ENCODE assay signal across 17 mouse cellular contexts in genomic region chr7:34268463-34268862, GRCm38 (mm10). TPM values are rescaled to one million over a fixed set of nuclear protein-coding genes. Genes with fewer than 3 reads are reported as not detected.
DNase-seq lines count a peak whose midpoint lies in the region; ATAC-seq and TF ChIP-seq lines count a peak whose summit lies in the region.
"Had no signal": no experiment of that assay in that cellular context is flagged by ENCODE, and none has a peak within 500 bp of the region (broad histone marks: within the 10 kb centered on the region; RNA-seq: fewer than 3 reads in every experiment).

No protein-coding gene starts in this region.

- WGBS in heart, postnatal 0 days = 41% methylated on average over 1 of the region's 1 CpGs
- WGBS in embryonic facial prominence, embryonic 12.5 days = 39% methylated on average over 1 of the region's 1 CpGs

- TF ChIP-seq EP300 in heart, postnatal 0 days (IDR thresholded peaks at IDR 0.05; ENCODE audit: low read depth) = no peak

- no peaks in the 10 kb centered on the region for H3K27me3 ChIP-seq in heart, postnatal 0 days (ENCODE audit: control insufficient read depth, insufficient read depth, low read length)
- H3K27me3 ChIP-seq in C2C12 (ENCODE audit: control insufficient read depth, insufficient read depth, insufficient read length) = no peaks in the 10 kb centered on the region
- no peaks in the 10 kb centered on the region for H3K27me3 ChIP-seq in embryonic facial prominence, embryonic 12.5 days
- H3K27me3 ChIP-seq: hindbrain, embryonic 15.5 days; liver, embryonic 12.5 days; neural tube, embryonic 13.5 days had no signal

- H3ac ChIP-seq in C2C12 (ENCODE audit: control insufficient read depth, insufficient read length, low read depth) = no peak overlapping the region

- peaks cover 34% of the 10 kb centered on the region for H3K4me1 ChIP-seq in heart, postnatal 0 days (ENCODE audit: control insufficient read depth, insufficient read depth)
- H3K4me1 ChIP-seq in embryonic facial prominence, embryonic 12.5 days = peaks cover 11% of the 10 kb centered on the region; the same call in 1 of the 2 replicates

- intact Hi-C loops in heart, postnatal 10 days (cut with DNase I) = loop anchor here (2.0 kb wide), 1 partner anchor 34 kb away; no protein-coding TSS in a partner anchor

- TF ChIP-seq CTCF in heart, postnatal 0 days (IDR thresholded peaks at IDR 0.05; ENCODE audit: low read depth) = no peak
- no peak for TF ChIP-seq CTCF in C2C12 (IDR thresholded peaks at IDR 0.05; ENCODE audit: control insufficient read depth, insufficient read depth, insufficient read length)

- peaks cover 1% of the 10 kb centered on the region for H3K36me3 ChIP-seq in heart, postnatal 0 days (replicated peaks; ENCODE audit: control insufficient read depth, insufficient read depth, low read length)
- peaks cover 1% of the 10 kb centered on the region for H3K36me3 ChIP-seq in C2C12 (ENCODE audit: control insufficient read depth, insufficient read depth)
- H3K36me3 ChIP-seq in embryonic facial prominence, embryonic 12.5 days = no peaks in the 10 kb centered on the region
- H3K36me3 ChIP-seq: hindbrain, embryonic 15.5 days; neural tube, embryonic 13.5 days had no signal

- no peaks in the 10 kb centered on the region for H3K9me3 ChIP-seq in heart, postnatal 0 days (replicated peaks; ENCODE audit: control insufficient read depth, low read length)
- H3K9me3 ChIP-seq in embryonic facial prominence, embryonic 12.5 days = no peaks in the 10 kb centered on the region
- H3K9me3 ChIP-seq: hindbrain, embryonic 15.5 days; liver, embryonic 12.5 days; neural tube, embryonic 13.5 days had no signal

- peak overlapping the region; percentile 78 for H3K27ac ChIP-seq in heart, postnatal 0 days (ENCODE audit: low read depth)
- H3K27ac ChIP-seq in embryonic facial prominence, embryonic 12.5 days = peak overlapping the region; percentile 67; the same call in 1 of the 2 replicates
- H3K27ac ChIP-seq: hindbrain, embryonic 15.5 days; liver, embryonic 12.5 days; neural tube, embryonic 13.5 days had no signal

- DNase-seq in heart, postnatal 0 days (ENCODE audit: low spot score) = peak; percentile 25
- no peak for DNase-seq in heart, postnatal 10 days
- DNase-seq in 3T3-L1 (ENCODE audit: low read depth, low spot score) = peak; percentile 77
- DNase-seq: adrenal gland, postnatal 10 days; cerebellum, postnatal 10 days; gastrocnemius, postnatal 25 days; kidney, adult 11 months; thymus, postnatal 14 days had no signal

- peaks cover 76% of the 10 kb centered on the region for H3K79me2 ChIP-seq in C2C12 (ENCODE audit: control insufficient read depth, insufficient read depth)

- H3K4me2 ChIP-seq in heart, postnatal 0 days (ENCODE audit: low read depth, low read length) = no peak overlapping the region
- H3K4me2 ChIP-seq in embryonic facial prominence, embryonic 12.5 days (replicated peaks) = no peak overlapping the region
- H3K4me2 ChIP-seq: hindbrain, embryonic 15.5 days; liver, embryonic 12.5 days; neural tube, embryonic 13.5 days had no signal

- ATAC-seq in heart, postnatal 0 days (ENCODE audit: insufficient read depth, low read depth) = no peak
- ATAC-seq in embryonic facial prominence, embryonic 12.5 days (ENCODE audit: insufficient number of reproducible peaks, insufficient read depth, low FRiP score, low TSS enrichment) = no peak
- ATAC-seq in megakaryocyte progenitor cell, adult 5-6 weeks (replicated peaks; ENCODE audit: poor library complexity) = no peak
- ATAC-seq in megakaryocyte-erythroid progenitor cell, adult 5-6 weeks (replicated peaks; ENCODE audit: low FRiP score, low TSS enrichment, poor library complexity, severe bottlenecking) = no peak
- ATAC-seq: forebrain, embryonic 16.5 days; liver, embryonic 12.5 days had no signal

- H3K4me3 ChIP-seq in heart, postnatal 0 days (ENCODE audit: low read depth, low read length) = no peak overlapping the region
- H3K4me3 ChIP-seq in C2C12 (ENCODE audit: insufficient read depth, poor library complexity, severe bottlenecking) = no peak overlapping the region
- no peak overlapping the region for H3K4me3 ChIP-seq in embryonic facial prominence, embryonic 12.5 days
- H3K4me3 ChIP-seq: hindbrain, embryonic 15.5 days; liver, embryonic 12.5 days; neural tube, embryonic 13.5 days had no signal

- H3K79me3 ChIP-seq in C2C12 (ENCODE audit: low read depth) = peaks cover 24% of the 10 kb centered on the region

- H3K9ac ChIP-seq in heart, postnatal 0 days (replicated peaks; ENCODE audit: low read depth, low read length) = no peak overlapping the region
- H3K9ac ChIP-seq in embryonic facial prominence, embryonic 12.5 days = no peak overlapping the region
- H3K9ac ChIP-seq: hindbrain, embryonic 15.5 days; liver, embryonic 12.5 days; neural tube, embryonic 13.5 days had no signal

TF ChIP-seq in C2C12, 6 proteins besides CTCF, POLR2A, EP300 and RAD21:
- TF ChIP-seq MYOD1 (IDR thresholded peaks at IDR 0.05; ENCODE audit: control insufficient read depth, insufficient read length, low read depth) (no peak), CEBPB (IDR thresholded peaks at IDR 0.05; ENCODE audit: low read depth) (peak; percentile 36)

RNA-seq across cellular contexts. Expression of gene Gm6096, which starts 17.6 kb away (rescaled TPM):
- total RNA-seq in heart, postnatal 0 days (2014; rRNA removed; ENCODE audit: low replicate concordance) = not detected in 2 replicates
- polyA plus RNA-seq in heart, postnatal 0 days (2015; fragmentation: Nextera tagmentation; extraction: Ambion mirVana) = 0.32 TPM in 1 of 2 replicates, not detected in the other
- not detected for total RNA-seq in heart, postnatal 10 days (2021)
- 0.11 TPM for polyA plus RNA-seq in C2C12 (2012; fragmentation: generic; extraction: Trizol)
- polyA plus RNA-seq in embryonic facial prominence, embryonic 12.5 days (2016; fragmentation: Nextera tagmentation; extraction: Ambion mirVana) = not detected in 2 replicates
- total RNA-seq in megakaryocyte progenitor cell, adult 5-6 weeks (2015) = not detected in 2 replicates
- total RNA-seq in megakaryocyte progenitor cell, adult 5-6 weeks (2017) = not detected in 2 replicates
- not detected in 2 replicates for total RNA-seq in megakaryocyte-erythroid progenitor cell, adult 5-6 weeks (2014; fragmentation: Nextera tagmentation)
- not detected in 2 replicates for total RNA-seq in megakaryocyte-erythroid progenitor cell, adult 5-6 weeks (2017)
- total RNA-seq: adrenal gland, postnatal 10 days; gastrocnemius, postnatal 25 days; midbrain, postnatal 0 days had no signal
- polyA plus RNA-seq: hindbrain, embryonic 15.5 days; liver, embryonic 12.5 days; midbrain, postnatal 0 days; neural tube, embryonic 13.5 days had no signal

RNA-seq across cellular contexts. Expression of gene Gpi1, which starts 38.3 kb away (rescaled TPM):
- total RNA-seq in heart, postnatal 0 days (2014; rRNA removed; ENCODE audit: low replicate concordance) = 645 and 692 TPM in 2 replicates
- polyA plus RNA-seq in heart, postnatal 0 days (2015; fragmentation: Nextera tagmentation; extraction: Ambion mirVana) = 587 and 618 TPM in 2 replicates
- 100 to 1,000 TPM; 556 to 561 TPM for total RNA-seq in heart, postnatal 10 days (2021)
- polyA plus RNA-seq in C2C12 (2012; fragmentation: generic; extraction: Trizol) = 396 TPM
- 255 and 263 TPM in 2 replicates for polyA plus RNA-seq in embryonic facial prominence, embryonic 12.5 days (2016; fragmentation: Nextera tagmentation; extraction: Ambion mirVana)
- 573 and 626 TPM in 2 replicates for total RNA-seq in megakaryocyte progenitor cell, adult 5-6 weeks (2015)
- 615 and 714 TPM in 2 replicates for total RNA-seq in megakaryocyte progenitor cell, adult 5-6 weeks (2017)
- total RNA-seq in megakaryocyte-erythroid progenitor cell, adult 5-6 weeks (2014; fragmentation: Nextera tagmentation) = 178 and 238 TPM in 2 replicates
- 139 and 227 TPM in 2 replicates for total RNA-seq in megakaryocyte-erythroid progenitor cell, adult 5-6 weeks (2017)

RNA-seq across cellular contexts. Expression of gene 4931406P16Rik, which starts 44.9 kb away (rescaled TPM):
- total RNA-seq in heart, postnatal 0 days (2014; rRNA removed; ENCODE audit: low replicate concordance) = 62.1 and 67.8 TPM in 2 replicates
- polyA plus RNA-seq in heart, postnatal 0 days (2015; fragmentation: Nextera tagmentation; extraction: Ambion mirVana) = 25.4 and 25.9 TPM in 2 replicates
- 100 to 1,000 TPM in 1 of 2 experiments, 10 to 100 TPM in 1; 95.5 to 102 TPM for total RNA-seq in heart, postnatal 10 days (2021)
- polyA plus RNA-seq in C2C12 (2012; fragmentation: generic; extraction: Trizol) = 13.2 TPM
- 26.3 and 28.6 TPM in 2 replicates for polyA plus RNA-seq in embryonic facial prominence, embryonic 12.5 days (2016; fragmentation: Nextera tagmentation; extraction: Ambion mirVana)
- total RNA-seq in megakaryocyte progenitor cell, adult 5-6 weeks (2015) = 16.4 and 18.7 TPM in 2 replicates
- total RNA-seq in megakaryocyte progenitor cell, adult 5-6 weeks (2017) = 12.0 and 12.2 TPM in 2 replicates
- total RNA-seq in megakaryocyte-erythroid progenitor cell, adult 5-6 weeks (2014; fragmentation: Nextera tagmentation) = 18.1 and 31.2 TPM in 2 replicates
- 16.2 and 20.3 TPM in 2 replicates for total RNA-seq in megakaryocyte-erythroid progenitor cell, adult 5-6 weeks (2017)

Comparison
In these comparisons a context has a peak if more than half of its experiments do, and no peak if none do; other contexts are left out.
1. DNase-seq: peak in heart, postnatal 0 days (single experiment) and 3T3-L1 (single experiment); none in heart, postnatal 10 days (0 of 2).